Comparison of ENCODE assay signal across 10 mouse cellular contexts in the genomic region with DNA sequence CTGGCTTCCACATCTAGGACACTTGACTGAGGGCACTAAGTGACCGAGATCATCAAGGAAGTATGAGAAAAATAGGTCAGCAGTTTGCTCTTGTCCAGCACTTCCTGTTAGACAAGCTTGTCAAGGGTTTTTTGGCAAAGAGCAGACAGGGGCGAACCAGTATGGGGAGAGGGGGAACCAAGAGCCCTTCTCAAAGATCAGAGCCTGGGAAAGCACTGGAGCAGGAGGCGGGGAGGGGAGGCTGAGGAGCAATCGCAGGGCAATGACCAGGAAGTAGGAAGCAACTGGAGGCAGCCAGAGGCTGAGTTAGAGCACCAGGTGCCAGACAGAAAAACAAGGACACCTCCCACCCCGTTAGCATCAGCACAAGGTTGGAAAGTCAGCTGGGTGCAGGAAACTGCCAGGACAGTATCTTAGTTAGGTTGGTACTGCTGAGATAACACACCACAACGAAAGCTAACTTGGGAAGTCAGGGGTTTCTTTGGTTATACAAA. TPM values are rescaled to one million over a fixed set of nuclear protein-coding genes. Genes with fewer than 3 reads are reported as not detected.
DNase-seq lines count a peak whose midpoint lies in the region; ATAC-seq lines count a peak whose summit lies in the region.
"Had no signal": no experiment of that assay in that cellular context is flagged by ENCODE, and none has a peak within 500 bp of the region (broad histone marks: within the 10 kb centered on the region; RNA-seq: fewer than 3 reads in every experiment).

No protein-coding gene starts in this region.

- H3K9me3 ChIP-seq in intestine, embryonic 14.5 days (ENCODE audit: control insufficient read depth, low read length) = no peaks in the 10 kb centered on the region
- no peaks in the 10 kb centered on the region for H3K9me3 ChIP-seq in stomach, embryonic 16.5 days (replicated peaks; ENCODE audit: control insufficient read depth, low read length)
- H3K9me3 ChIP-seq: limb, embryonic 12.5 days had no signal

- H3K27ac ChIP-seq in intestine, embryonic 14.5 days (ENCODE audit: low read depth) = peak overlapping the region; percentile 36; the same call in 1 of the 2 replicates
- peak overlapping the region; percentile 72 for H3K27ac ChIP-seq in stomach, embryonic 16.5 days (ENCODE audit: low read length)
- H3K27ac ChIP-seq: limb, embryonic 12.5 days had no signal

- peaks cover 73% of the 10 kb centered on the region for H3K4me1 ChIP-seq in intestine, embryonic 14.5 days (replicated peaks; ENCODE audit: control insufficient read depth, insufficient read depth, low read length)
- peaks cover 69% of the 10 kb centered on the region for H3K4me1 ChIP-seq in stomach, embryonic 16.5 days (ENCODE audit: control insufficient read depth, insufficient read depth, low read length)

- WGBS in intestine, embryonic 14.5 days = 14% methylated on average over 6 of the region's 6 CpGs
- WGBS in stomach, embryonic 16.5 days = 13% methylated on average over 6 of the region's 6 CpGs

- no peak overlapping the region for H3K9ac ChIP-seq in intestine, embryonic 14.5 days (ENCODE audit: low read length)
- H3K9ac ChIP-seq in stomach, embryonic 16.5 days (ENCODE audit: low read length) = no peak overlapping the region
- H3K9ac ChIP-seq: limb, embryonic 12.5 days had no signal

- 0 out of 2 replicates have a peak overlapping the region, but pooled peaks have one; percentile 0 for H3K4me2 ChIP-seq in intestine, embryonic 14.5 days (ENCODE audit: low read length)
- H3K4me2 ChIP-seq in stomach, embryonic 16.5 days (ENCODE audit: low read depth, low read length) = no peak overlapping the region
- H3K4me2 ChIP-seq: limb, embryonic 12.5 days had no signal

- ATAC-seq in intestine, embryonic 14.5 days (replicated peaks; ENCODE audit: low FRiP score, low TSS enrichment, low read depth) = no peak
- ATAC-seq in stomach, embryonic 16.5 days (ENCODE audit: insufficient read depth, low FRiP score) = no peak

- no peak overlapping the region for H3K4me3 ChIP-seq in intestine, embryonic 14.5 days (ENCODE audit: low read depth, low read length)
- H3K4me3 ChIP-seq in stomach, embryonic 16.5 days (replicated peaks; ENCODE audit: low read length) = no peak overlapping the region
- H3K4me3 ChIP-seq: limb, embryonic 12.5 days had no signal

- no peaks in the 10 kb centered on the region for H3K36me3 ChIP-seq in intestine, embryonic 14.5 days (ENCODE audit: control insufficient read depth, insufficient read depth, low read length)
- H3K36me3 ChIP-seq in stomach, embryonic 16.5 days (ENCODE audit: control insufficient read depth, insufficient read depth, low read length) = no peaks in the 10 kb centered on the region

- H3K27me3 ChIP-seq in intestine, embryonic 14.5 days (replicated peaks; ENCODE audit: control insufficient read depth, insufficient read depth, low read length) = no peaks in the 10 kb centered on the region
- no peaks in the 10 kb centered on the region for H3K27me3 ChIP-seq in stomach, embryonic 16.5 days (ENCODE audit: control insufficient read depth, insufficient read depth, low read length)
- H3K27me3 ChIP-seq: limb, embryonic 12.5 days had no signal

- DNase-seq in thymus, postnatal 25 days = peak; percentile 3
- no peak for DNase-seq in thymus, adult 18-20 months
- DNase-seq in intestine, embryonic 14.5 days (ENCODE audit: low spot score) = peak; percentile 60
- peak; percentile 82 to 87 for DNase-seq in lung, adult 18-20 months
- no peak for DNase-seq in left cerebral cortex, adult 9 months (ENCODE audit: low spot score in 2 of 2)
- DNase-seq in adrenal gland, adult 18-20 months (ENCODE audit: low spot score in 2 of 2) = no peak
- DNase-seq in T-cell, adult 2 months (ENCODE audit: low spot score) = no peak
- DNase-seq: cerebellum, adult 11 months had no signal

RNA-seq across cellular contexts. Expression of a gene that starts 8.2 kb away (rescaled TPM):
- polyA plus RNA-seq in intestine, embryonic 14.5 days (2014; fragmentation: Nextera tagmentation; extraction: Ambion mirVana) = 7.2 and 7.5 TPM in 2 replicates
- polyA plus RNA-seq in stomach, embryonic 16.5 days (2015; fragmentation: Nextera tagmentation; extraction: Ambion mirVana) = 6.5 and 6.8 TPM in 2 replicates
- total RNA-seq in adrenal gland, adult 18-20 months (2021) = 10 to 100 TPM; 24.5 to 25.2 TPM

RNA-seq across cellular contexts. Expression of a gene that starts 23.5 kb away (rescaled TPM):
- 7.7 and 9.0 TPM in 2 replicates for polyA plus RNA-seq in intestine, embryonic 14.5 days (2014; fragmentation: Nextera tagmentation; extraction: Ambion mirVana)
- 7.6 and 7.7 TPM in 2 replicates for polyA plus RNA-seq in stomach, embryonic 16.5 days (2015; fragmentation: Nextera tagmentation; extraction: Ambion mirVana)
- 1 to 10 TPM; 6.5 to 8.2 TPM for total RNA-seq in adrenal gland, adult 18-20 months (2021)

Comparison
In these comparisons a context has a peak if more than half of its experiments do, and no peak if none do; other contexts are left out.
1. DNase-seq: peak in thymus, postnatal 25 days (single experiment), intestine, embryonic 14.5 days (single experiment) and lung, adult 18-20 months (2 of 2); none in thymus, adult 18-20 months (0 of 2), left cerebral cortex, adult 9 months (0 of 2), adrenal gland, adult 18-20 months (0 of 2) and T-cell, adult 2 months (single experiment).